Mouse (Mus musculus) CH12.LX (cell line): ENCODE results near the gene Hpcal1. TPM values are rescaled to one million over a fixed set of nuclear protein-coding genes. Genes with fewer than 3 reads are reported as not detected.

Source experiments
- DNase-seq: peaks from one replicate; pipeline ENCODE4 v3.0.0-alpha.2; 2013; ENCODE audit errors: extremely low read depth
- H3K27ac ChIP-seq: 2 replicates; pipeline ENCODE4 v1.5.1; 2012; ENCODE audit warnings: low read depth, mild to moderate bottlenecking, control low read depth, moderate library complexity; ENCODE audit not compliant: insufficient read depth
- H3K27me3 ChIP-seq: replicated peaks from 2 replicates; pipeline ENCODE3; 2012; ENCODE audit warnings: inconsistent platforms
- H3K36me3 ChIP-seq, 2 experiments: replicated peaks in 1 of 2; 2 replicates each; pipeline versions ENCODE3 to v1.6.1; 2012; ENCODE audit warnings: inconsistent platforms in 1 of 2, low read length in 1 of 2, mild to moderate bottlenecking in 1 of 2, mixed read lengths in 1 of 2, moderate library complexity in 1 of 2; ENCODE audit not compliant: control insufficient read depth in 1 of 2, insufficient read depth in 1 of 2
- H3K4me1 ChIP-seq, 2 experiments: 2 replicates each; pipeline ENCODE4 v1.6.1; 2012; ENCODE audit warnings: inconsistent platforms in 1 of 2, moderate library complexity in 1 of 2; ENCODE audit not compliant: insufficient read depth in 2 of 2, control insufficient read depth in 1 of 2
- H3K4me2 ChIP-seq: 2 replicates; pipeline ENCODE4 v1.6.1; 2012; ENCODE audit warnings: low read depth, mild to moderate bottlenecking, control low read depth; ENCODE audit not compliant: poor library complexity, insufficient read depth, severe bottlenecking
- H3K4me3 ChIP-seq, 3 experiments: fragments of 150-350 bp in 1 of 3; sonication (generic) in 1 of 3; replicated peaks in 1 of 3; 2 replicates each; pipeline versions ENCODE3 to v1.5.1; 2011 to 2012; ENCODE audit warnings: low read depth in 2 of 3, low read length in 2 of 3, mild to moderate bottlenecking in 2 of 3, moderate library complexity in 2 of 3, control low read depth in 1 of 3, improper control_type of control experiment in 1 of 3, inconsistent platforms in 1 of 3, mixed read lengths in 1 of 3; ENCODE audit not compliant: poor library complexity in 1 of 3
- H3K79me2 ChIP-seq: replicated peaks from 2 replicates; pipeline ENCODE4 v1.6.1; 2012; ENCODE audit warnings: mild to moderate bottlenecking, moderate library complexity; ENCODE audit not compliant: control insufficient read depth, poor library complexity, insufficient read depth, severe bottlenecking; ENCODE audit errors: extremely low read depth
- H3K9ac ChIP-seq: 2 replicates; pipeline ENCODE4 v1.6.1; 2012; ENCODE audit warnings: low read depth, mild to moderate bottlenecking, control low read depth, moderate library complexity; ENCODE audit not compliant: insufficient read depth
- H3K9me3 ChIP-seq: replicated peaks from 2 replicates; pipeline ENCODE3; 2012; ENCODE audit warnings: low read length, inconsistent platforms, mixed read lengths
- BHLHE40 ChIP-seq: IDR thresholded peaks from 2 replicates; pipeline ENCODE4 v1.6.1; 2011; ENCODE audit warnings: mild to moderate bottlenecking, low read depth, low read length, improper control_type of control experiment
- CHD2 ChIP-seq: IDR thresholded peaks from 2 replicates; pipeline ENCODE4 v1.6.1; 2011; ENCODE audit warnings: low read length, improper control_type of control experiment
- CTCF ChIP-seq, 2 experiments: IDR thresholded peaks in 1 of 2; conservative IDR thresholded peaks in 1 of 2; 2 replicates each; pipeline ENCODE4 v1.5.1; 2011 to 2012; ENCODE audit warnings: low read depth in 2 of 2, low read length in 2 of 2, improper control_type of control experiment in 1 of 2, inconsistent platforms in 1 of 2, mild to moderate bottlenecking in 1 of 2, moderate library complexity in 1 of 2
- E2F4 ChIP-seq: IDR thresholded peaks from 2 replicates; pipeline ENCODE4 v1.6.1; 2011; ENCODE audit warnings: low read depth, low read length, improper control_type of control experiment; ENCODE audit not compliant: insufficient replicate concordance
- ELF1 ChIP-seq: IDR thresholded peaks from 2 replicates; pipeline ENCODE4 v1.6.1; 2014; ENCODE audit warnings: low read depth, mild to moderate bottlenecking, inconsistent platforms, low read length, improper control_type of control experiment
- EP300 ChIP-seq: IDR thresholded peaks from 2 replicates; pipeline ENCODE4 v1.6.1; 2011; ENCODE audit warnings: low read length, improper control_type of control experiment
- ETS1 ChIP-seq: conservative IDR thresholded peaks from 2 replicates; pipeline ENCODE4 v1.6.1; 2012; ENCODE audit warnings: low read depth, mild to moderate bottlenecking, inconsistent platforms, low read length, improper control_type of control experiment, moderate library complexity
- GABPA ChIP-seq: IDR thresholded peaks from 2 replicates; pipeline ENCODE4 v1.6.1; 2012; ENCODE audit warnings: low read depth, low read length, improper control_type of control experiment, inconsistent platforms; ENCODE audit not compliant: insufficient replicate concordance
- HCFC1 ChIP-seq: IDR thresholded peaks from 2 replicates; pipeline ENCODE4 v1.6.1; 2012; ENCODE audit warnings: low read depth, mild to moderate bottlenecking, inconsistent platforms, low read length, improper control_type of control experiment
- IRF4 ChIP-seq: IDR thresholded peaks from 2 replicates; pipeline ENCODE4 v1.6.1; 2014; ENCODE audit warnings: low read depth, mild to moderate bottlenecking, inconsistent platforms, low read length, improper control_type of control experiment
- KAT2A ChIP-seq: IDR thresholded peaks from 2 replicates; pipeline ENCODE4 v1.6.1; 2012; ENCODE audit warnings: low read length, improper control_type of control experiment, inconsistent platforms; ENCODE audit not compliant: insufficient replicate concordance
- MAFK ChIP-seq: IDR thresholded peaks from 2 replicates; pipeline ENCODE4 v1.6.1; 2011; ENCODE audit warnings: low read length, improper control_type of control experiment; ENCODE audit not compliant: insufficient replicate concordance
- MAX ChIP-seq: IDR thresholded peaks from 2 replicates; pipeline ENCODE4 v1.6.1; 2011; ENCODE audit warnings: low read length, improper control_type of control experiment
- NRF1 ChIP-seq: IDR thresholded peaks from 2 replicates; pipeline ENCODE4 v1.6.1; 2014; ENCODE audit warnings: low read depth, mild to moderate bottlenecking, inconsistent platforms, low read length, improper control_type of control experiment, moderate library complexity
- PAX5 ChIP-seq: IDR thresholded peaks from 2 replicates; pipeline ENCODE4 v1.6.1; 2012; ENCODE audit warnings: low read length, inconsistent platforms, mixed read lengths
- POLR2A ChIP-seq: IDR thresholded peaks from 2 replicates; pipeline ENCODE4 v1.6.1; 2011; ENCODE audit warnings: low read depth, mild to moderate bottlenecking, improper control_type of control experiment, low read length
- RAD21 ChIP-seq: IDR thresholded peaks from 2 replicates; pipeline ENCODE4 v1.6.1; 2011; ENCODE audit warnings: low read depth, mild to moderate bottlenecking, low read length, improper control_type of control experiment, moderate library complexity
- SIN3A ChIP-seq: IDR thresholded peaks from 2 replicates; pipeline ENCODE4 v1.6.1; 2012; ENCODE audit warnings: low read length, improper control_type of control experiment, inconsistent platforms
- SMC3 ChIP-seq: IDR thresholded peaks from 2 replicates; pipeline ENCODE4 v1.6.1; 2011; ENCODE audit warnings: low read depth, low read length, improper control_type of control experiment
- TBP ChIP-seq: conservative IDR thresholded peaks from 2 replicates; pipeline ENCODE4 v1.6.1; 2011; ENCODE audit warnings: low read depth, low read length, improper control_type of control experiment
- TCF12 ChIP-seq: IDR thresholded peaks from 2 replicates; pipeline ENCODE4 v1.6.1; 2014; ENCODE audit warnings: low read depth, mild to moderate bottlenecking, inconsistent platforms, low read length, improper control_type of control experiment
- UBTF ChIP-seq: IDR thresholded peaks from 2 replicates; pipeline ENCODE4 v1.6.1; 2012; ENCODE audit warnings: low read depth, mild to moderate bottlenecking, inconsistent platforms, low read length, improper control_type of control experiment, moderate library complexity
- USF2 ChIP-seq: conservative IDR thresholded peaks from 2 replicates; pipeline ENCODE4 v1.6.1; 2011; ENCODE audit warnings: low read depth, low read length, improper control_type of control experiment
- ZKSCAN1 ChIP-seq: IDR thresholded peaks from 2 replicates; pipeline ENCODE4 v1.6.1; 2012; ENCODE audit warnings: low read depth, inconsistent platforms, low read length, improper control_type of control experiment, borderline replicate concordance
- ZMIZ1 ChIP-seq: IDR thresholded peaks from 2 replicates; pipeline ENCODE4 v1.6.1; 2012; ENCODE audit warnings: low read depth, mild to moderate bottlenecking, inconsistent platforms, low read length, improper control_type of control experiment
- dilution Hi-C: fragments of 300-500 bp; cut with MboI; formaldehyde crosslinking; loops from 2 replicates; pipeline ENCODE4 v1.14.3; 2020; ENCODE audit warnings: low sequenced_read_pairs; ENCODE audit not compliant: extremely low pct_unique_long_range_greater_than_20kb, extremely low pct_ligation_motif_present
- in situ Hi-C: fragments of 300-500 bp; cut with MboI; formaldehyde crosslinking; loops from 3 replicates; pipeline ENCODE4 v1.14.3; 2019; ENCODE audit warnings: low sequenced_read_pairs, low pct_ligation_motif_present, low pct_unique_long_range_greater_than_20kb, mixed read lengths
- polyA plus RNA-seq: library from polyadenylated mRNA; unstranded; fragments of >175 nt; gene quantifications from 2 replicates; pipeline ENCODE4 v1.2.1, GENCODE M21; 2012; ENCODE audit warnings: low read depth; ENCODE audit not compliant: insufficient read length
- total RNA-seq, 2 experiments: library from RNA; depleted of rRNA; stranded (reverse); fragments of 300-350 nt in 1 of 2; fragments of >200 nt in 1 of 2; gene quantifications; 2 replicates each; pipeline ENCODE4 v1.2.3; 2012 to 2014

Hpcal1 gene
- total and polyA plus RNA-seq, 3 experiments: 4.9 to 5.5 (median 4.9) TPM

DNA sequence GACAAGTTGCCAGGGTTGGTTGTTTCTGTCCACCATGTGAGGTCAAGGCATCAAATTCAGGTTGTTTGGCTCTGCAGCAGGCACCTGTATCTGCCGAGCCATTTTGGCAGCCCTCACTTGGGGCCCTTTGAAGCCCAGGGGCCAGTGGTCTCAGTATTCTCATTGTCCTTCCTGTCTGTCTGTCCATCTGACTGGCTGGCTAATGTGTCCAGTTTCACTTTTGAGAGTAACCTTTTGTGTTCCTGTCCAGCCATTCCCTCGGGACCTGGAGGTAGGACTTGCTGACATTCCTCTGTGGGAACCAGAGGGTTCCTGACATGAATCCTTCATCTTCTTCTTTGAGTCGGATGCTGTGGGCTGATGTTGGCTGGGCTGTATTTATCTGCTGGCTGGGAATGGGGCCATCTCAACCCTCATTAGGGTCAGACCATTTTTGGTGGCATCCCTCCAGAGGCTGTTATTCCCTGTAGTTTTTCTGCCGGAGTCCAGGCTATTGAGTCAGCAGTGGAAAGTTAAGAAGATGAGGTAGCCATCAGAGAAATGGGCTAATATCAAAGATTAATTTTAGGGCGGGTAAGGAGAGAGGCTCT, 10.6 kb downstream of the Hpcal1 start:
- no peak for DNase-seq
- no peaks in the 10 kb centered on the region for H3K4me1 ChIP-seq
- H3K79me2 ChIP-seq: no peaks in the 10 kb centered on the region; the same call in 1 of the 2 replicates
- dilution Hi-C loops: no loop called here
- in situ Hi-C loops: no loop called here
- H3K4me3 ChIP-seq: no peak overlapping the region
- no peak for TF ChIP-seq SMC3
- TF ChIP-seq BHLHE40: no peak
- no peak for TF ChIP-seq ETS1
- no peak for TF ChIP-seq CHD2
- no peak for TF ChIP-seq ZKSCAN1
- TF ChIP-seq MAX: no peak
- no peak for TF ChIP-seq PAX5
- no peak for TF ChIP-seq TBP
- no peak for TF ChIP-seq UBTF
- no peak for TF ChIP-seq MAFK
- TF ChIP-seq ELF1: no peak
- TF ChIP-seq EP300: no peak
- no peak for TF ChIP-seq USF2
- no peak for TF ChIP-seq POLR2A
- TF ChIP-seq CTCF (conservative IDR thresholded peaks at IDR 0.05 in 1 of 2, IDR thresholded peaks at IDR 0.05 in 1 of 2; ENCODE audit: low read depth in 2 of 2, low read length in 2 of 2): no peak
- TF ChIP-seq HCFC1: no peak
- no peaks in the 10 kb centered on the region for H3K27me3 ChIP-seq
- no peak overlapping the region for H3K4me2 ChIP-seq
- no peak overlapping the region for H3K9ac ChIP-seq
- no peaks in the 10 kb centered on the region for H3K36me3 ChIP-seq
- no peaks in the 10 kb centered on the region for H3K9me3 ChIP-seq
- H3K27ac ChIP-seq: no peak overlapping the region

DNA sequence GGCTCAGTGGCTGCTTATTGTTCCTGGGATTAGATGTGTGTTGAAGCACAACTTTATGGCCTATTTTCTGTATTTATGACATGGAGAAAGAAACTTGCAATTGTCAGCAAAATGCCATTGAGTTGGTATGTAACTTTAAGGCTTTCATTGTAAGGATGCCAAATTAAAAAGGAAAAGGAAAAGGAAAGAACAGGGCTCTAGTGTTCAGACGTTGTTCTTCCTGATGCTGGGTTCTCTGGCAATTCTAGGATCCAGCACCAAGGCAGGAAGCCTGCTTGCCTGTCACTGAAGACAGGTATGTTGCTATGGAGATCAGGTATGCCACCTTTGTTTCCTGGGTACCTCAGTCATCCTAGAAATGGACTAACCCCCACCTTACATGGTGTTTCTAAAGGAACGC, 11.1 kb downstream of the Hpcal1 start:
- in situ Hi-C loops (no loop called here), dilution Hi-C loops (no loop called here)
- H3K79me2 ChIP-seq: no peaks in the 10 kb centered on the region; the same call in 1 of the 2 replicates
- H3K27ac ChIP-seq: no peak overlapping the region
- H3K9me3 ChIP-seq: no peaks in the 10 kb centered on the region
- H3K27me3 ChIP-seq: no peaks in the 10 kb centered on the region
- no peak overlapping the region for H3K9ac ChIP-seq
- TF ChIP-seq BHLHE40 (no peak), ZMIZ1 (no peak), IRF4 (no peak), GABPA (no peak), RAD21 (no peak), TBP (no peak), TCF12 (no peak), E2F4 (no peak), NRF1 (no peak), KAT2A (no peak), ETS1 (no peak), CHD2 (no peak), ZKSCAN1 (no peak), SIN3A (no peak), POLR2A (no peak), MAFK (no peak)
- no peak overlapping the region for H3K4me3 ChIP-seq
- H3K36me3 ChIP-seq: no peaks in the 10 kb centered on the region
- H3K4me2 ChIP-seq: no peak overlapping the region
- DNase-seq: no peak
- no peaks in the 10 kb centered on the region for H3K4me1 ChIP-seq
